Comparison of ENCODE assay signal across 8 mouse cellular contexts in the genomic region with DNA sequence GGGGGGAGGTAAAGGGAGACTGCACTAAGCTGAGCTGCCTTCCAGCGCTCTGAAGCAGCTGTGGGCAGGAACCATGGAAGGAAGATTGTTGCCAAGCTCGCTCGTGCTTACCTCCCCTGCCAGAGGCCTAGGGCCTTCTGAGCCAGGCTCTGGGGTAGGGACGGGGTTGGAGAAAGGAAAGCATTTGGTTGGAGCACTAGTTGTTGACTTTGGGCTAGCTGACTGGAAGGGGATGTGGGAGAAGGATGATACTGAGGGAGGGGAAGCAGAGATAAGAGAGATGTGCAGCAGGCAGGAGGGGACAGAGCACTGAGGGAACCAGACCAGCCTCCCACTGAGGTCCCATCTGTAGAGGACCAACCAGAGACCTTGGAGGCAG. TPM values are rescaled to one million over a fixed set of nuclear protein-coding genes. Genes with fewer than 3 reads are reported as not detected.
A peak's percentile ranks its signal among the peaks of the same experiment; 100 is the strongest.
DNase-seq lines count a peak whose midpoint lies in the region; ATAC-seq and TF ChIP-seq lines count a peak whose summit lies in the region.

No protein-coding gene starts in this region.

- H3K36me3 ChIP-seq in kidney, embryonic 14.5 days (ENCODE audit: control insufficient read depth, insufficient read depth, low read length): no peaks in the 10 kb centered on the region
- no peaks in the 10 kb centered on the region for H3K36me3 ChIP-seq in forebrain, postnatal 0 days (ENCODE audit: insufficient read depth)
- H3K36me3 ChIP-seq in hindbrain, embryonic 14.5 days (replicated peaks; ENCODE audit: control insufficient read depth, insufficient read depth): no peaks in the 10 kb centered on the region
- H3K36me3 ChIP-seq in midbrain, embryonic 13.5 days: no peaks in the 10 kb centered on the region

- ATAC-seq in kidney, embryonic 14.5 days (ENCODE audit: low FRiP score, low TSS enrichment): peak; percentile 33
- peak; percentile 85 for ATAC-seq in forebrain, postnatal 0 days
- ATAC-seq in hindbrain, embryonic 14.5 days (ENCODE audit: low FRiP score): peak; percentile 75
- ATAC-seq in midbrain, embryonic 13.5 days: peak; percentile 75

- H3K27me3 ChIP-seq in kidney, embryonic 14.5 days (ENCODE audit: control insufficient read depth, insufficient read depth, low read length): no peaks in the 10 kb centered on the region
- no peaks in the 10 kb centered on the region for H3K27me3 ChIP-seq in forebrain, postnatal 0 days (ENCODE audit: insufficient read depth, low read length)
- no peaks in the 10 kb centered on the region for H3K27me3 ChIP-seq in hindbrain, embryonic 14.5 days (ENCODE audit: control insufficient read depth, insufficient read depth, low read length)
- no peaks in the 10 kb centered on the region for H3K27me3 ChIP-seq in midbrain, embryonic 13.5 days

- no peak overlapping the region; the same call in 1 of the 2 replicates for H3K9ac ChIP-seq in kidney, embryonic 14.5 days (ENCODE audit: low read depth, low read length)
- no peak overlapping the region for H3K9ac ChIP-seq in forebrain, postnatal 0 days
- no peak overlapping the region for H3K9ac ChIP-seq in hindbrain, embryonic 14.5 days
- H3K9ac ChIP-seq in midbrain, embryonic 13.5 days (replicated peaks): no peak overlapping the region

- H3K9me3 ChIP-seq in kidney, embryonic 14.5 days (ENCODE audit: control insufficient read depth, low read length): no peaks in the 10 kb centered on the region
- no peaks in the 10 kb centered on the region for H3K9me3 ChIP-seq in forebrain, postnatal 0 days (ENCODE audit: low read length)
- no peaks in the 10 kb centered on the region for H3K9me3 ChIP-seq in hindbrain, embryonic 14.5 days (ENCODE audit: control insufficient read depth, low read length)
- H3K9me3 ChIP-seq in midbrain, embryonic 13.5 days: no peaks in the 10 kb centered on the region

- H3K27ac ChIP-seq in kidney, embryonic 14.5 days (ENCODE audit: low read depth, low read length): peak overlapping the region; percentile 92
- H3K27ac ChIP-seq in forebrain, postnatal 0 days (ENCODE audit: low read depth, low read length): peak overlapping the region; percentile 79
- H3K27ac ChIP-seq in hindbrain, embryonic 14.5 days: peak overlapping the region; percentile 80
- peak overlapping the region; percentile 67; the same call in 1 of the 2 replicates for H3K27ac ChIP-seq in midbrain, embryonic 13.5 days

- DNase-seq in kidney, postnatal 10 days: no peak
- DNase-seq in forebrain, postnatal 0 days: no peak
- peak; percentile 33 for DNase-seq in hindbrain, embryonic 14.5 days (ENCODE audit: low spot score)
- DNase-seq in frontal cortex, adult 2 months (ENCODE audit: extremely low spot score in 1 of 2, low spot score in 1 of 2): no peak
- no peak for DNase-seq in embryo, embryonic 10 days (ENCODE audit: low spot score)
- no peak for DNase-seq in cerebellum, adult 9-11 months

- WGBS in kidney, embryonic 14.5 days: 20% methylated on average over 4 of the region's 4 CpGs
- WGBS in forebrain, postnatal 0 days: 21% methylated on average over 4 of the region's 4 CpGs
- 24% methylated on average over 4 of the region's 4 CpGs for WGBS in hindbrain, embryonic 14.5 days
- 29% methylated on average over 4 of the region's 4 CpGs for WGBS in midbrain, embryonic 13.5 days

- H3K4me1 ChIP-seq in kidney, embryonic 14.5 days (ENCODE audit: control insufficient read depth, insufficient read depth, low read length): peaks cover 61% of the 10 kb centered on the region
- no peaks in the 10 kb centered on the region for H3K4me1 ChIP-seq in forebrain, postnatal 0 days (ENCODE audit: insufficient read depth)
- peaks cover 7% of the 10 kb centered on the region; the same call in 1 of the 2 replicates for H3K4me1 ChIP-seq in hindbrain, embryonic 14.5 days (replicated peaks; ENCODE audit: control insufficient read depth, insufficient read depth, low read length)
- H3K4me1 ChIP-seq in midbrain, embryonic 13.5 days (replicated peaks): peaks cover 18% of the 10 kb centered on the region

- H3K4me3 ChIP-seq in kidney, embryonic 14.5 days (ENCODE audit: low read length): no peak overlapping the region
- no peak overlapping the region for H3K4me3 ChIP-seq in forebrain, postnatal 0 days (ENCODE audit: low read depth, low read length)
- H3K4me3 ChIP-seq in hindbrain, embryonic 14.5 days (replicated peaks; ENCODE audit: low read length): no peak overlapping the region
- H3K4me3 ChIP-seq in midbrain, embryonic 13.5 days (replicated peaks): no peak overlapping the region

- peak overlapping the region; percentile 15 for H3K4me2 ChIP-seq in kidney, embryonic 14.5 days (replicated peaks; ENCODE audit: low read depth, low read length)
- peak overlapping the region; percentile 15; the same call in 1 of the 2 replicates for H3K4me2 ChIP-seq in forebrain, postnatal 0 days (ENCODE audit: low read depth)
- 0 out of 2 replicates have a peak overlapping the region, but pooled peaks have one; percentile 4 for H3K4me2 ChIP-seq in hindbrain, embryonic 14.5 days (replicated peaks)
- no peak overlapping the region for H3K4me2 ChIP-seq in midbrain, embryonic 13.5 days (replicated peaks)

- TF ChIP-seq CTCF in forebrain, postnatal 0 days (IDR thresholded peaks at IDR 0.05; ENCODE audit: low read depth): no peak

RNA-seq across cellular contexts. Expression of a gene that starts 31.9 kb away (rescaled TPM):
- polyA plus RNA-seq in kidney, embryonic 14.5 days (2014; fragmentation: Nextera tagmentation; extraction: Ambion mirVana): 7.8 and 11.5 TPM in 2 replicates
- total RNA-seq in forebrain, postnatal 0 days (2014; rRNA removed): 1.4 and 2.2 TPM in 2 replicates
- 0.52 and 1.5 TPM in 2 replicates for polyA plus RNA-seq in forebrain, postnatal 0 days (2015; fragmentation: Nextera tagmentation; extraction: Ambion mirVana)
- polyA plus RNA-seq in hindbrain, embryonic 14.5 days (2014; fragmentation: Nextera tagmentation; extraction: Ambion mirVana): 2.3 and 3.4 TPM in 2 replicates
- 0.89 and 1.7 TPM in 2 replicates for polyA plus RNA-seq in midbrain, embryonic 13.5 days (2015; fragmentation: Nextera tagmentation; extraction: Ambion mirVana)
- 3.4 and 4.0 TPM in 2 replicates for polyA plus RNA-seq in frontal cortex, adult 2 months (2012; rRNA removed)

RNA-seq across cellular contexts. Expression of a gene that starts 39.1 kb away (rescaled TPM):
- polyA plus RNA-seq in kidney, embryonic 14.5 days (2014; fragmentation: Nextera tagmentation; extraction: Ambion mirVana): not detected in 2 replicates
- 0.24 and 0.69 TPM in 2 replicates for total RNA-seq in forebrain, postnatal 0 days (2014; rRNA removed)
- polyA plus RNA-seq in forebrain, postnatal 0 days (2015; fragmentation: Nextera tagmentation; extraction: Ambion mirVana): 0.44 and 0.52 TPM in 2 replicates
- polyA plus RNA-seq in hindbrain, embryonic 14.5 days (2014; fragmentation: Nextera tagmentation; extraction: Ambion mirVana): 0.27 and 0.30 TPM in 2 replicates
- 0.12 and 0.28 TPM in 2 replicates for polyA plus RNA-seq in midbrain, embryonic 13.5 days (2015; fragmentation: Nextera tagmentation; extraction: Ambion mirVana)
- 0.11 and 0.12 TPM in 2 replicates for polyA plus RNA-seq in frontal cortex, adult 2 months (2012; rRNA removed)

Comparison
In these comparisons a context has a peak if more than half of its experiments do, and no peak if none do; other contexts are left out.
1. ATAC-seq: peak in every context shown above with its lines; median percentile 85 in forebrain, postnatal 0 days; 75 in hindbrain, embryonic 14.5 days; 75 in midbrain, embryonic 13.5 days; 33 in kidney, embryonic 14.5 days.